Mouse (Mus musculus) adrenal gland, adult 8-10 months (tissue): ENCODE measurements around the gene Lrch1. TPM values are rescaled to one million over a fixed set of nuclear protein-coding genes. Genes with fewer than 3 reads are reported as not detected.
A peak's percentile ranks its signal among the peaks of the same experiment; 100 is the strongest.

Source experiments
- DNase-seq: peaks from one replicate; pipeline ENCODE4 v3.0.0; 2022
- total RNA-seq, 4 experiments: library from RNA; stranded (reverse); gene quantifications; 2 replicates each; pipeline ENCODE4 v1.2.4; 2022

Lrch1 gene
- total RNA-seq, 4 experiments from 2014 or later, result 11.0 to 35.2 (median 19.0) TPM

- no peak for DNase-seq
Measured at GRCm38 (mm10) chr14:74886453-74886852, 61.2 kb downstream of the Lrch1 start.

- DNase-seq, result no peak
Measured at GRCm38 (mm10) chr14:74884920-74885319, 62.8 kb downstream of the Lrch1 start.

GRCm38 (mm10) chr14:74884024-74884680 is 63.5 kb downstream of the Lrch1 start:
- no peak for DNase-seq

- no peak for DNase-seq
Measured at GRCm38 (mm10) chr14:74883204-74883603, 64.5 kb downstream of the Lrch1 start.

- DNase-seq, result no peak
Measured at GRCm38 (mm10) chr14:74882754-74883153, 64.9 kb downstream of the Lrch1 start.

GRCm38 (mm10) chr14:74880868-74881267 is 66.8 kb downstream of the Lrch1 start:
- no peak for DNase-seq

GRCm38 (mm10) chr14:74879480-74879879 is 68.2 kb downstream of the Lrch1 start:
- no peak for DNase-seq

- no peak for DNase-seq
Measured at GRCm38 (mm10) chr14:74877287-74877686, 70.4 kb downstream of the Lrch1 start.

GRCm38 (mm10) chr14:74871220-74871619 is 76.5 kb downstream of the Lrch1 start:
- DNase-seq, result peak; percentile 36

- no peak for DNase-seq
Measured at GRCm38 (mm10) chr14:74868902-74869230, 78.8 kb downstream of the Lrch1 start.

- no peak for DNase-seq
Measured at GRCm38 (mm10) chr14:74868188-74868901, 79.3 kb downstream of the Lrch1 start.

GRCm38 (mm10) chr14:74867076-74868042 is 80.3 kb downstream of the Lrch1 start:
- DNase-seq, result no peak

GRCm38 (mm10) chr14:74865738-74866137 is 81.9 kb downstream of the Lrch1 start:
- DNase-seq, result no peak

- DNase-seq, result no peak
Measured at GRCm38 (mm10) chr14:74864805-74865483, 82.7 kb downstream of the Lrch1 start.

- no peak for DNase-seq
Measured at GRCm38 (mm10) chr14:74861456-74861855, 86.2 kb downstream of the Lrch1 start.

GRCm38 (mm10) chr14:74859154-74859553 is 88.5 kb downstream of the Lrch1 start:
- DNase-seq, result no peak

GRCm38 (mm10) chr14:74855429-74855828 is 92.2 kb downstream of the Lrch1 start:
- no peak for DNase-seq

- no peak for DNase-seq
Measured at GRCm38 (mm10) chr14:74853759-74854100, 93.9 kb downstream of the Lrch1 start.

- no peak for DNase-seq
Measured at GRCm38 (mm10) chr14:74852965-74853758, 94.5 kb downstream of the Lrch1 start.

- DNase-seq, result no peak
Measured at GRCm38 (mm10) chr14:74851866-74852265, 95.8 kb downstream of the Lrch1 start.

- DNase-seq, result no peak
Measured at GRCm38 (mm10) chr14:74849020-74849419, 98.7 kb downstream of the Lrch1 start.

- DNase-seq, result no peak
Measured at GRCm38 (mm10) chr14:74848224-74848623, 99.5 kb downstream of the Lrch1 start.
